Mouse (Mus musculus) myocyte (in vitro differentiated cells): ENCODE data around the gene Nxpe2. TPM values are rescaled to one million over a fixed set of nuclear protein-coding genes. Genes with fewer than 3 reads are reported as not detected.

Experiments used
- H3K27me3 ChIP-seq: one replicate; pipeline ENCODE4 v1.6.1; 2011; ENCODE audit not compliant: control insufficient read depth, insufficient read depth, insufficient read length
- H3K36me3 ChIP-seq: one replicate; pipeline ENCODE4 v1.6.1; 2011; ENCODE audit not compliant: control insufficient read depth, insufficient read depth
- H3K4me2 ChIP-seq: one replicate; pipeline ENCODE4 v1.6.1; 2011; ENCODE audit warnings: low read depth, control low read depth
- H3K4me3 ChIP-seq: one replicate; pipeline ENCODE4 v1.5.1; 2011; ENCODE audit warnings: mild to moderate bottlenecking, control low read depth, moderate library complexity
- H3K79me2 ChIP-seq: one replicate; pipeline ENCODE4 v1.6.1; 2011; ENCODE audit not compliant: control insufficient read depth, insufficient read depth
- H3ac ChIP-seq: one replicate; pipeline ENCODE4 v1.6.1; 2011; ENCODE audit not compliant: control insufficient read depth, insufficient read length
- CEBPB ChIP-seq: IDR thresholded peaks from 2 replicates; pipeline ENCODE4 v1.6.1; 2011; ENCODE audit warnings: mild to moderate bottlenecking, moderate library complexity; ENCODE audit not compliant: poor library complexity, insufficient read depth, severe bottlenecking
- E2F4 ChIP-seq: IDR thresholded peaks from one replicate; pipeline ENCODE4 v1.6.1; 2011; ENCODE audit warnings: mild to moderate bottlenecking, control low read depth, moderate library complexity; ENCODE audit not compliant: insufficient read depth
- MAX ChIP-seq: IDR thresholded peaks from one replicate; pipeline ENCODE4 v1.6.1; 2011; ENCODE audit warnings: low read depth, mild to moderate bottlenecking, control low read depth
- MYOD1 ChIP-seq, 3 experiments: IDR thresholded peaks; one replicate each; pipeline ENCODE4 v1.6.1; 2011; ENCODE audit warnings: control low read depth in 2 of 3, low read depth in 2 of 3, mild to moderate bottlenecking in 2 of 3, moderate library complexity in 1 of 3; ENCODE audit not compliant: insufficient read length in 2 of 3, control insufficient read depth in 1 of 3
- MYOG ChIP-seq, 3 experiments: IDR thresholded peaks; one replicate each; pipeline ENCODE4 v1.6.1; 2011; ENCODE audit warnings: control low read depth in 2 of 3, low read depth in 2 of 3, mild to moderate bottlenecking in 2 of 3; ENCODE audit not compliant: insufficient read length in 2 of 3, control insufficient read depth in 1 of 3, insufficient read depth in 1 of 3
- POLR2A ChIP-seq: IDR thresholded peaks from one replicate; pipeline ENCODE4 v1.6.1; 2011; ENCODE audit warnings: low read depth, mild to moderate bottlenecking, control low read depth, moderate library complexity; ENCODE audit not compliant: insufficient read length
- POLR2AphosphoS2 ChIP-seq: IDR thresholded peaks from one replicate; pipeline ENCODE4 v1.6.1; 2011; ENCODE audit warnings: low read depth, control low read depth; ENCODE audit not compliant: insufficient read length
- REST ChIP-seq: IDR thresholded peaks from one replicate; pipeline ENCODE4 v1.6.1; 2011; ENCODE audit warnings: mild to moderate bottlenecking, control low read depth, moderate library complexity; ENCODE audit not compliant: insufficient read depth, insufficient read length
- SRF ChIP-seq: IDR thresholded peaks from one replicate; pipeline ENCODE4 v1.6.1; 2011; ENCODE audit warnings: low read depth; ENCODE audit not compliant: control insufficient read depth, insufficient read length
- TCF12 ChIP-seq: IDR thresholded peaks from one replicate; pipeline ENCODE4 v1.6.1; 2011; ENCODE audit warnings: mild to moderate bottlenecking, control low read depth; ENCODE audit not compliant: poor library complexity, insufficient read depth, severe bottlenecking
- TCF3 ChIP-seq: IDR thresholded peaks from one replicate; pipeline ENCODE4 v1.6.1; 2011; ENCODE audit warnings: low read depth, control low read depth; ENCODE audit not compliant: insufficient read length
- USF1 ChIP-seq: IDR thresholded peaks from one replicate; pipeline ENCODE4 v1.6.1; 2011; ENCODE audit warnings: low read depth, mild to moderate bottlenecking, control low read depth, moderate library complexity
- polyA plus RNA-seq: library from polyadenylated mRNA; unstranded; fragments of >200 nt; fragmentation: generic; extraction: Trizol; gene quantifications from one replicate; pipeline ENCODE4 v1.2.1, GENCODE M21; 2012; ENCODE audit warnings: missing spikeins

The Nxpe2 gene
- polyA plus RNA-seq, 1 experiment = not detected

DNA sequence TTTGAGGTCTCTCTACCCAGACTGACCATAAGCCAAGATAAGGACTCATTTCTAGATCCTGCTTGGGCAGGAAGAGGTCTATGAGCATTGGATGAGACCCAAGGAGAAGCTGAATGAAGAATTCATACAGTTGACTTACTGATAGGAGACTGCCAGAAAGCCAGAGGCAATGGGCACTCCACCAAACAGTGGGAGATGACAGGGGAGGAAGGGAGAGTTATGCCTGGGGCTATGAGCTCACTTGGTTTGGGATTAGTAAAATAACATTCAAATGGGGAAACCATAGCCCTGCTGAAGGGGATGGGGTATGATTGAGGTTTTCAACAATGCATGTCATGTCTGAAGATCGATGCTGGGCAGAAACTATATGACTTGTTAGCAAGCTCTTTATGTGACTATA is 63.0 kb downstream of the Nxpe2 start:
- H3K4me3 ChIP-seq = no peak overlapping the region
- no peaks in the 10 kb centered on the region for H3K36me3 ChIP-seq
- TF ChIP-seq POLR2A = no peak
- TF ChIP-seq MAX = no peak
- TF ChIP-seq MYOG (IDR thresholded peaks at IDR 0.05; ENCODE audit: control insufficient read depth in 1 of 3, insufficient read depth in 1 of 3, insufficient read length in 2 of 3, low read depth in 2 of 3) = no peak
- TF ChIP-seq TCF3 = no peak
- no peak for TF ChIP-seq REST
- TF ChIP-seq MYOD1 (IDR thresholded peaks at IDR 0.05; ENCODE audit: control insufficient read depth in 1 of 3, insufficient read length in 2 of 3, low read depth in 2 of 3) = no peak
- no peak for TF ChIP-seq POLR2AphosphoS2
- TF ChIP-seq E2F4 = no peak
- no peak for TF ChIP-seq USF1
- TF ChIP-seq CEBPB = no peak
- TF ChIP-seq SRF = no peak
- TF ChIP-seq TCF12 = no peak
- no peaks in the 10 kb centered on the region for H3K27me3 ChIP-seq
- no peak overlapping the region for H3K4me2 ChIP-seq
- no peaks in the 10 kb centered on the region for H3K79me2 ChIP-seq
- H3ac ChIP-seq = no peak overlapping the region

DNA sequence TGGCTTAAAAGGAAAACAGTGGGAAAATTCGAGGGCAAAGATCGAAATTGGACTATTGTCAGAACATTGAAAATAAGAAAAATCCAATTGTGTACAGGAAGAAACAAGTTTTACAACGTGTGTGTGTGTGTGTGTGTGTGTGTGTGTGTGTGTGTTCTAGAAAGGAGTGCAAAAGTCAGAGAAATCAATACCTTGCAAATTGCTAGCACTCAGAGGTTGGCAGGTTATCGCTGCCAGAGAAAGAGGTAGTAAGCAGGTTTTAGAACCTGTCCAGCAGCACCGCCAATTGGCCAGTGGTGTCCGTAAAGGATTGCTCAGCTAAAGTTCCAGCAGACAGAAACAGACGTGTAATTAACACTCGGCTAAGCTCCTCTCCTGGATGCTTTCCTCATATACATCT is 69.0 kb downstream of the Nxpe2 start:
- no peaks in the 10 kb centered on the region for H3K79me2 ChIP-seq
- no peak overlapping the region for H3ac ChIP-seq
- no peak overlapping the region for H3K4me3 ChIP-seq
- H3K36me3 ChIP-seq = no peaks in the 10 kb centered on the region
- H3K4me2 ChIP-seq = no peak overlapping the region
- H3K27me3 ChIP-seq = no peaks in the 10 kb centered on the region
- no peak for TF ChIP-seq E2F4
- TF ChIP-seq MYOD1 (IDR thresholded peaks at IDR 0.05; ENCODE audit: control insufficient read depth in 1 of 3, insufficient read length in 2 of 3, low read depth in 2 of 3) = no peak
- no peak for TF ChIP-seq CEBPB
- TF ChIP-seq MYOG (IDR thresholded peaks at IDR 0.05; ENCODE audit: control insufficient read depth in 1 of 3, insufficient read depth in 1 of 3, insufficient read length in 2 of 3, low read depth in 2 of 3) = no peak
- TF ChIP-seq TCF3 = no peak
- TF ChIP-seq MAX = no peak
- TF ChIP-seq USF1 = no peak
- TF ChIP-seq TCF12 = no peak
- no peak for TF ChIP-seq POLR2A
- no peak for TF ChIP-seq POLR2AphosphoS2
- no peak for TF ChIP-seq SRF
- TF ChIP-seq REST = no peak

DNA sequence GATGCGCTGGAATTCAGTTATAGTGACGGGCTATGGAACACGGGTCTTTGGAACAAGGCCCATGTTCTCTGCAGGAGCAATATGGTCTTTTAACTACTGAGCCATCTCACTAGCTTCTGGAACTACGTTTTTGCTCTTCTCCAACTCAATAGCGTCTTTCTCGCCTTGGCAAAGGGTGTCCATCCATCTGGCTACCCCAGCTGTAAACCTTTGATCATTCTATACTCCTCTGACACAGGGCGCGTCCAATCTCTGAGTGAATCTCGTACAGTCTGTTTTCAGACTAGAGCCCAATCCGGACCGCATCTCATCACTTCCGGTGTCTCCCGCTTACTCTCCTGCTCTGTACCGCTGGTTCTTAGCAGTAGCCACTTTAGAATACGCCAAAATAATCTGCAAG is 76.4 kb downstream of the Nxpe2 start:
- H3K4me3 ChIP-seq = no peak overlapping the region
- no peaks in the 10 kb centered on the region for H3K79me2 ChIP-seq
- TF ChIP-seq MYOG (IDR thresholded peaks at IDR 0.05; ENCODE audit: control insufficient read depth in 1 of 3, insufficient read depth in 1 of 3, insufficient read length in 2 of 3, low read depth in 2 of 3) (no peak), CEBPB (no peak), USF1 (no peak), POLR2A (no peak), MYOD1 (IDR thresholded peaks at IDR 0.05; ENCODE audit: control insufficient read depth in 1 of 3, insufficient read length in 2 of 3, low read depth in 2 of 3) (no peak), MAX (no peak), TCF3 (no peak), POLR2AphosphoS2 (no peak), SRF (no peak), E2F4 (no peak), REST (no peak), TCF12 (no peak)
- H3K27me3 ChIP-seq = no peaks in the 10 kb centered on the region
- H3ac ChIP-seq = no peak overlapping the region
- no peaks in the 10 kb centered on the region for H3K36me3 ChIP-seq
- no peak overlapping the region for H3K4me2 ChIP-seq

Other genes with a start within 250 kb of the Nxpe2 start
- gene Nxpe4, start 191.4 kb downstream of the Nxpe2 start, polyA plus RNA-seq = 0.10 TPM
- 163 TPM for gene Rexo2, start 127.2 kb upstream of the Nxpe2 start, polyA plus RNA-seq
- gene Rbm7, start 141.8 kb upstream of the Nxpe2 start, polyA plus RNA-seq = 12.3 TPM
- 41.3 TPM for gene Gm5617, start 142.0 kb upstream of the Nxpe2 start, polyA plus RNA-seq